8 mouse cellular contexts compared by ENCODE assay signal in the genomic region with DNA sequence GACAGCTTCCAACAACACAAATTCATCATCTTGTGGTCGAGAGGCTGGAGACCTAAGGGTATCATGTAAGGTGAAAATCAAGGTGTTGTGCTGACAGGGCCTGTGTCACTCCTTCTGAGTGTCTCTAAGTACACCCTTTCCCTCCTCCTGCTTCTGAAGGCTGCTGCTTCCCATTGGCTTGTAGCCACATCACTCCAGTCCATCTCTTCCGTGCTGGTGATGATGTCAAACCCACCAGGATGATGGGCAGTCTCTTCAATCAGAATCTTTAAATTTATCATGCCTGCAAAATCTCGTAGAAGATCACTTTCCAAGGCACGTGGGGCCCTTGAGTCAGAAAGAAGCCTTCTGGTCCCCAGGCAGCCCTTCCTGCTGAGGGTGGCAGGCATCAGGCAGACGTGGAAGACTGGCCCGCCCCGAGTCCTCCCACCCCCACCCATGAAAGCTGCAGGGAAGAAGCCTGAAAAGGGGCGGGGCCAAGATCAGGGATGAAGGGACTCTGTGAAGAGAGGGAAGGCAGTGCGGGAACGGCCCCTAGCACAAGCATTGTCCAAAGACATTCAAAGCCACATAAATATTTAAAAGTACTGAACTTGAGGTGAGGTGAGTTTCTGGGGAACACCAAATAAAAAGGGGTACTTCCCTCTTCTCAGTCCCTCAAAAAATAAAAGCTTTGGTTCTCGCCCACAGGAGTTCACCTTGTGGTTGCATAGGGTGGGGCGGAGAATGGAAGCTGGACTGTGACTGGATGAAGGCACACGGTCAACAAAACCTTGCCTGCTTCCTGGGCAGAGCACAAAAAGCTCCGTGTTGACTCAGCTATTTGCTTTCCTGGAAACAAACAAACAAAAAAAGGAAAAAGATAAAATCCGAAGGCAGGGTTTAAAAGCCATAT.
DNase-seq lines count a peak whose midpoint lies in the region; ATAC-seq and TF ChIP-seq lines count a peak whose summit lies in the region.

No protein-coding gene starts in this region.

- peak; percentile 29; the same call in 1 of the 2 replicates for TF ChIP-seq EP300 in lung, postnatal 0 days (IDR thresholded peaks at IDR 0.05)

- no peak overlapping the region for H3K9ac ChIP-seq in intestine, embryonic 14.5 days (ENCODE audit: low read length)
- H3K9ac ChIP-seq in lung, postnatal 0 days (replicated peaks; ENCODE audit: low read depth): no peak overlapping the region

- no peak for DNase-seq in intestine, embryonic 14.5 days (ENCODE audit: low spot score)
- peak; percentile 36 for DNase-seq in lung, postnatal 0 days (ENCODE audit: low spot score)
- DNase-seq in thymus, postnatal 4 days: peak; percentile 52
- no peak for DNase-seq in left cerebral cortex, postnatal 36 days (ENCODE audit: low spot score in 2 of 2)
- no peak for DNase-seq in testis, postnatal 10 days (ENCODE audit: low spot score)

- TF ChIP-seq CTCF in lung, postnatal 0 days (IDR thresholded peaks at IDR 0.05): no peak

- no peaks in the 10 kb centered on the region for H3K9me3 ChIP-seq in intestine, embryonic 14.5 days (ENCODE audit: control insufficient read depth, low read length)
- no peaks in the 10 kb centered on the region for H3K9me3 ChIP-seq in lung, postnatal 0 days (ENCODE audit: low read length)

- peak overlapping the region; percentile 40 for H3K4me2 ChIP-seq in intestine, embryonic 14.5 days (ENCODE audit: low read length)
- H3K4me2 ChIP-seq in lung, postnatal 0 days (replicated peaks; ENCODE audit: low read depth, low read length): peak overlapping the region; percentile 32

- intact Hi-C loops in left cerebral cortex, postnatal 36 days (cut with DNase I): no loop called here

- H3K27me3 ChIP-seq in intestine, embryonic 14.5 days (replicated peaks; ENCODE audit: control insufficient read depth, insufficient read depth, low read length): no peaks in the 10 kb centered on the region
- H3K27me3 ChIP-seq in lung, postnatal 0 days (replicated peaks; ENCODE audit: insufficient read depth, low read length): no peaks in the 10 kb centered on the region

- no peak overlapping the region for H3K27ac ChIP-seq in intestine, embryonic 14.5 days (ENCODE audit: low read depth)
- no peak overlapping the region for H3K27ac ChIP-seq in lung, postnatal 0 days (ENCODE audit: low read length)

- WGBS in intestine, embryonic 14.5 days: 15% methylated on average over 15 of the region's 15 CpGs
- 13% methylated on average over 15 of the region's 15 CpGs for WGBS in lung, postnatal 0 days

- peaks cover 10% of the 10 kb centered on the region for H3K4me1 ChIP-seq in intestine, embryonic 14.5 days (replicated peaks; ENCODE audit: control insufficient read depth, insufficient read depth, low read length)
- H3K4me1 ChIP-seq in lung, postnatal 0 days (ENCODE audit: insufficient read depth, low read depth, low read length): no peaks in the 10 kb centered on the region

- no peak overlapping the region for H3K4me3 ChIP-seq in intestine, embryonic 14.5 days (ENCODE audit: low read depth, low read length)
- peak overlapping the region; percentile 5; the same call in 1 of the 2 replicates for H3K4me3 ChIP-seq in lung, postnatal 0 days (ENCODE audit: low read depth, low read length)

- peak; percentile 42 for ATAC-seq in CD4-positive, CD25-positive, alpha-beta regulatory T cell, adult 4 months
- ATAC-seq in common myeloid progenitor, adult 5-6 weeks (replicated peaks; ENCODE audit: low read depth, poor library complexity, severe bottlenecking): 0 out of 2 replicates have a peak, but pooled peaks have one; percentile 22
- ATAC-seq in intestine, embryonic 14.5 days (replicated peaks; ENCODE audit: low FRiP score, low TSS enrichment, low read depth): 0 out of 2 replicates have a peak, but pooled peaks have one; percentile 41
- peak; percentile 77 for ATAC-seq in lung, postnatal 0 days
- no peak for ATAC-seq in erythroblast, adult 5-6 weeks (replicated peaks; ENCODE audit: low FRiP score, poor library complexity, severe bottlenecking)

- H3K36me3 ChIP-seq in intestine, embryonic 14.5 days (ENCODE audit: control insufficient read depth, insufficient read depth, low read length): no peaks in the 10 kb centered on the region
- no peaks in the 10 kb centered on the region for H3K36me3 ChIP-seq in lung, postnatal 0 days (ENCODE audit: insufficient read depth, low read length)

Comparison
In these comparisons a context has a peak if more than half of its experiments do, and no peak if none do; other contexts are left out.
1. DNase-seq: peak in lung, postnatal 0 days (single experiment) and thymus, postnatal 4 days (single experiment); none in intestine, embryonic 14.5 days (single experiment), left cerebral cortex, postnatal 36 days (0 of 2) and testis, postnatal 10 days (single experiment).